Mouse (Mus musculus): ENCODE measurements around the gene Des.

Des gene

DNA sequence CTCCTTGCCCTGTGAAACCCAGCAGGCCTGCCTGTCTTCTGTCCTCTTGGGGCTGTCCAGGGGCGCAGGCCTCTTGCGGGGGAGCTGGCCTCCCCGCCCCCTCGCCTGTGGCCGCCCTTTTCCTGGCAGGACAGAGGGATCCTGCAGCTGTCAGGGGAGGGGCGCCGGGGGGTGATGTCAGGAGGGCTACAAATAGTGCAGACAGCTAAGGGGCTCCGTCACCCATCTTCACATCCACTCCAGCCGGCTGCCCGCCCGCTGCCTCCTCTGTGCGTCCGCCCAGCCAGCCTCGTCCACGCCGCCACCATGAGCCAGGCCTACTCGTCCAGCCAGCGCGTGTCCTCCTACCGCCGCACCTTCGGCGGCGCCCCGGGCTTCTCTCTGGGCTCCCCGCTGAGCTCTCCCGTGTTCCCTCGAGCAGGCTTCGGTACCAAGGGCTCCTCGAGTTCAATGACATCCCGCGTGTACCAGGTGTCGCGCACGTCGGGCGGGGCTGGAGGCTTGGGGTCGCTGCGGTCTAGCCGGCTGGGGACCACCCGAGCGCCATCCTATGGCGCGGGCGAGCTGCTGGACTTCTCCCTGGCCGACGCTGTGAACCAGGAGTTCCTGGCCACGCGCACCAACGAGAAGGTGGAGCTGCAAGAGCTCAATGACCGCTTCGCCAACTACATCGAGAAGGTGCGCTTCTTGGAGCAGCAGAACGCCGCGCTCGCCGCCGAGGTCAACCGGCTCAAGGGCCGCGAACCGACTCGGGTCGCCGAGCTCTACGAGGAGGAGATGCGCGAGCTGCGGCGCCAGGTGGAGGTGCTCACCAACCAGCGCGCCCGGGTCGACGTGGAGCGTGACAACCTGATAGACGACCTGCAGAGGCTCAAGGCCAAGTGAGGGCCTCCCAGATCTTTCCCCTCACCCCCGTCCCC, at the start of gene Des:
Gene Des, plus strand, starts transcription at position 218 of the 920 bp plus-strand sequence.
- DNase-seq (ENCODE audit: low read depth, low spot score): no peak

- no peak for DNase-seq (ENCODE audit: low read depth, low spot score)
Observed at GRCm38 (mm10) chr1:75311694-75312093, 48.4 kb upstream of the Des start.

- DNase-seq (ENCODE audit: low read depth, low spot score): no peak
Observed at GRCm38 (mm10) chr1:75315011-75315410, 45.1 kb upstream of the Des start.

DNA sequence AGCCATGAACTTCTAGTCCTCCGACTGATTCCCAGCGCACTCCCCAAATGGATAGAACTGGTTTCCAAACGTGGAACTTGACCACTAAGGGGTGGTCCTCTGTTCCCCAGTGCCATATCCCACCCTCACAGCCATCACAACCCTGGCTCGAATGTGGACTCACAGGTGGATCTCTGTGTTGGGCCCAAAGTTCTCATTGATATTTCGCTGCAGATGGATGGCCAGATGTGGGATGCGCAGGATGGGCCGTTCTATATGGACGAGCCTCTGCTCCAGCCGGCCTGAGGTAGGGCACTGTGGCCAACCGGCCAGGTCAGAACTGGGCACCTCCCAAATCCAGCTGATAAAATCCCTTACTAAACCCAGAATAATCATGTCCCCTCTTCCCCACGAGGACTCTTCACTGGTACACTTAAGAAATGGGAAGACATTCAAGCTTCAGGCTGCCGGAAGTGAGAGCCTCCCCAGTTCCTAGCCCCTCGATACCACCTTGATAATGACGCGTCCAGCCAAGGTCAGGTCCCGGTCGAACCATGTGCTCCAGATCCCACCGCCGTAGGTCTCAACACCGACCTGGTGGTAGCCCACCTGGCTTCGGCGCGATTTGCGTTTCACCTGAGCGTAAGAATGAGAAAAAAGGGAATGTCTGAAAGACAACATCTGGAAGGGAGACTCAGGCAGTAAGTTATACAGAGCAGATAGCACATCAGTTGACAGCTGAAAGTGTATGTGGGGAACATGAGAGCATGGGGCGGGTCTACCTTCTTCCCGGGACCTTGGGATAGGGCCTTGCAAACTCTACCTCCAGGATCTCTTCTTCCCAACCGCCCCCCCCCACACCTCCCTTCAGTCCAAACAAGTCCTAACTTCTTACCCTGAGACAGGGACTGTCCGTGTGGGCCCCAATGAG, 44.4 kb upstream of the Des start:
- no peak for DNase-seq (ENCODE audit: low read depth, low spot score)

DNA sequence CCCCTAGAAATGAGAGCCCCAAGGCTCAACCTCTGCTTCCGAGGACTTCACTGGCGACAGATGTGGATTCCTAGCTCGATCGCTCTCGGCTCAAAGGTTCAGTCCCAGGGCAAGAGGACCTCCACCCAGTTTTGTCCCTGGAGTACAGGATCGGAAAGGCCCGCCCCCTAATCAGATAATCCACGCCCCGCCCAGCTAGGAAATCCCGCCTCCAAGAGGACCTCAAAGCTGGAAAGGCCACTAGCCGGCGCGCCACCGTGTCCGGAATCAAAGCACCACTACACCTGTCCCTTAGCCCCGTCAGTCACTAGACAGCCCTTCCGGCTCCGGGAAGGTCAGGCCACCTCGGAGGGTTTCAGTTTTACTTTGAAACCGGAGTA, 43.3 kb upstream of the Des start:
- peak; percentile 70 for DNase-seq (ENCODE audit: low read depth, low spot score)

DNA sequence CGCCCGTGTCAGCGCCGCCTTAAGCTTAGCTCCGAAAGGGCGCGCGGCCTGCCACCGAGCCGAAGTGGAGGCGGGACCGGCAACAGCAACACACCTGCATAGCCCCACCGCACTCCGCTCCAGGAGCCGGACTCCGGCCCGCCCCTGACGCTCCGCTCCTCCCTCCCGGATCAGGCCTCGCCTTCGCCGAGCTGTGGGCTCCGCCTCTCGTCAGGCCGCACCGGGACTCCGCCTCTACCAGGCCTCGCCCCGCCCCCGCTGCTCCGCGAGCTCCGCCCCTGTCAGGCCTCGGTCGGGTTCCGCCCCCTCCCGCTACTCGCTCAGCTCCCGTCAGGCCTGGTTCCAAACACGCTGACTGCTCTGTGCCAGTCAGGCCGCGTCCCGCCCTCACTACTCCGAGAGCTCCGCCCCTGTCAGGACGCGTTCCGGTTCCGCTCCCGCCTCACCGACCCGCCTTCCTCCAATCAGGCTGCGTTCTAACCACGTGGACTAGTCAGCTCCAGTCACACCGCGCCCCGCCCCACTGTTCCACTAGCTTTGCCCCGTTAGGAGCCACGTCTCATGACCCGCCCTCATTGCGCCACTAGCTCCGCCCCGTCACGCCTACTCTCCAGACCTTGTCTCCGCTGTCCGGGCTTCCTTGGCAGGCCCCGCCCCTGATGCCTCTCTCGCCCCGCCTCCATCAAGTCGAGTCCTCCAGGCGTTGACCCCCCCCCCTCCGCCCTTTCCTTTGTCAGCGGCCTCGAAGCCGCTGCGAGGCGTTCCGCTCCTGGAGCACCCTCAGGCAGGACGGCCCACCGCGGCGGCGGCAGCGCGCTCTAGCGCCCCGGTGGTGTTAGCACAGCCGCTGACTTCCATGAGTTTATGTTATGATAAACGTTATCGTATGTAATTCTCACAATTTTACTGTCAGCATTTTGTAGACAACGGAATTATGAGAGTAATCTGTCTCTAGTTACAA, 42.6 kb upstream of the Des start, which contains the start of gene Dnpep:
Gene Dnpep, minus strand, starts transcription at position 750 of the 961 bp plus-strand sequence.
- peak; percentile 100 for DNase-seq (ENCODE audit: low read depth, low spot score)

DNA sequence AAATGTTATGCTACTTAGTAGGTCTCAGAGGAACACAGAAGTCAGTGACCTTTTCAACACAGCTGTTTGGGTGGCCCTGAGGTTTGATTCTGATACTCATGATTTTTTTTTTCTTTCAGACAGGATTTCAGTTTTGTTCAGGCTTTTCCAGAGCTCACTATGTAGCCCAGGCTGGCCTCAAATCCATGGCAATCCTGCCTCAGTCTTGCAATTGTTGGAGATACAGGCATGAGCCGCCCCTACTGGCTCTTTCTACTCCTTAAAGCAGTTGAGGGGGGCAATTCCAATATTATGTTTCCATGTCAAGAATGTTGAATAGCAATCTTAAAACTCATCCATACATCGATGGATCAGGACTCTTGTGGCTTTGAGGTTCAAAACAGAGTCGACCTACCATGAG, 41.8 kb upstream of the Des start:
- no peak for DNase-seq (ENCODE audit: low read depth, low spot score)

DNA sequence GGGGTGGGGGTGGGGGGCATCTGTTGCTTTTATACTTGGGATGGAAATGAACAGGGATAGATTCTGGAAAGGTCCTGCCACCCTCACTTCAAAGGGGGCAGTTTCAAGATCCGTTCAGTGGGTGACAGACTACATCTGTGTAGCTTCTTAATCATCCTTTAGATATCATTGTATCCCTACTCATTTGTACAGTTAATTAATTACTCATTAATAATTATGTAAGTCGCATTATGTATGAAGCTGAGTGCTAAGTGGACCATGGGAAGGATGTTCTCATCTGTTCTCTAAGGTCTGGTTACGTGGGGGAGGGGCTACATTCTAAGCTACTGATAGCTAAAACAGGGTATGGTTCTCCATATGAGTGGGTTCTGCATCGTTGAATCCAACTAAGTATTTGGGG, 41.4 kb upstream of the Des start:
- DNase-seq (ENCODE audit: low read depth, low spot score): no peak

- DNase-seq (ENCODE audit: low read depth, low spot score): no peak
Observed at GRCm38 (mm10) chr1:75319166-75319565, 41.0 kb upstream of the Des start.

DNA sequence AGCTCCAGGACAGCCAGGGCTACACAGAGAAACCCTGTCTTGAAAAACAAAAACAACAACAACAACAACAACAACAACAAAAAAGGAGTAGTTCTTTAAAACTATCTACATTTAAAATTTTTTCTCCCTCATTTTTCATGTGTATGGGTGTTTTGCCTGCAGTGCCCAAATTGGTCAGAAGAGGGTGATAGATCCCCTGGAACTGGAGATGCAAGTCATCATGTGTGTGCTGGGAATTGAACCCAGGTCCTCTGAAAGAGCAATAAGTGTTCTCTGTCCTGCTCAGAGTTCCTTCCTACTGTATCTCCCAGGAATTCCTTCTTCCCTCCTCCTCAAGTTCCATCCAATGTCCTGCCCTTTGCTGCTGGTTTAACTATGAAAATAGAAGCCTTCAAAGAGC, 32.7 kb upstream of the Des start:
- DNase-seq (ENCODE audit: low read depth, low spot score): no peak

GRCm38 (mm10) chr1:75331271-75331670, 28.9 kb upstream of the Des start:
- DNase-seq (ENCODE audit: low read depth, low spot score): no peak

- DNase-seq (ENCODE audit: low read depth, low spot score): no peak
Observed at GRCm38 (mm10) chr1:75336461-75336860, 23.7 kb upstream of the Des start.

- no peak for DNase-seq (ENCODE audit: low read depth, low spot score)
Observed at GRCm38 (mm10) chr1:75337097-75337496, 23.0 kb upstream of the Des start.

DNA sequence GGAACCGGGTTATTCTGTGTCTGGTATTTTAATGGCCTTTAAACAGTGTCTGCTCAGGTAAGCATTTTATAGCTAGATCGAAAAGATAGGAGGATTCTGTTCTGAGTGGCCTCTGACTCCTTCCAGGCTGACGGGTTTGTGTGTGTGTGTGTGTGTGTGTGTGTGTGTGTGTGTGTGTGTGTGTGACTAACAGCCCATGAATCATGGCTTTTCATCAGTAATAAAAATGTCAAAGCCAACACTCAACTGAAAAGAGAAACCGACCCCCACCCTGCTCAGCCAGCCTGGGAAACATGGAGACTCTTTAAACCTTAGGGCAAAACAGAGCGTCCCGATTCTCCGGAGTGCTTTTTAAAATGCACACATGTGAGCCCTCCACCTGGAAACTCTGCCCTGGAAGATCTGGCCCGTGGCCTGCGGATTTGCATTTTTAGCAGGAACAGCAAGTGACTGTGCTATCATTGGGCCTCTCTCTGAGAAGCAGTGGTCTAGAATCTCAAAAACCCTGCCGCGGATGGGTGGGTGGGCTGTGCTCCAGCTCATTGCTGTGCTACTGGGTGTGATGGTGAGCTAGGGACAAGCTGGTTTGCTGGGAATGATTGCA, 21.9 kb upstream of the Des start:
- no peak for DNase-seq (ENCODE audit: low read depth, low spot score)

DNA sequence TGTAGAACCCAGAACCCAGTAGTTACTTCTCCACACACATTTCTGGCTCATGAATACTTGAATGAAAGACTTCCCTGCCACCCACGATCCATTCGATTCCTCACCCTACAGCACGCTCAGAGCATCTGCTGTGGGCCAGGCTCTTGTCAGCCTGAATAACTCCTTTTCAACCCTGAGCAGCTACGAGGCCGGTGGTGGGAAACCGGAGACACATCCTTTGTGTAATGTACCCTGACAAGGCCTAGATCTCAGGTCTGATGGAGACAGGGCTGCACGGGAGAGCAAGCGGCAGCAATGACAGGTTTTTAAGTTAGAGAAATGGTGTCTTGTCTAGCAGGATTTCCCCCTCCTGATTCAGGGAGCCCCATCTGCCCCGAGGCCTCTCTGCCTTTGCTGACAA, 20.8 kb upstream of the Des start:
- DNase-seq (ENCODE audit: low read depth, low spot score): no peak

GRCm38 (mm10) chr1:75340519-75340918, 19.6 kb upstream of the Des start:
- DNase-seq (ENCODE audit: low read depth, low spot score): no peak

- no peak for DNase-seq (ENCODE audit: low read depth, low spot score)
Observed at GRCm38 (mm10) chr1:75342874-75343416, 17.2 kb upstream of the Des start.

DNA sequence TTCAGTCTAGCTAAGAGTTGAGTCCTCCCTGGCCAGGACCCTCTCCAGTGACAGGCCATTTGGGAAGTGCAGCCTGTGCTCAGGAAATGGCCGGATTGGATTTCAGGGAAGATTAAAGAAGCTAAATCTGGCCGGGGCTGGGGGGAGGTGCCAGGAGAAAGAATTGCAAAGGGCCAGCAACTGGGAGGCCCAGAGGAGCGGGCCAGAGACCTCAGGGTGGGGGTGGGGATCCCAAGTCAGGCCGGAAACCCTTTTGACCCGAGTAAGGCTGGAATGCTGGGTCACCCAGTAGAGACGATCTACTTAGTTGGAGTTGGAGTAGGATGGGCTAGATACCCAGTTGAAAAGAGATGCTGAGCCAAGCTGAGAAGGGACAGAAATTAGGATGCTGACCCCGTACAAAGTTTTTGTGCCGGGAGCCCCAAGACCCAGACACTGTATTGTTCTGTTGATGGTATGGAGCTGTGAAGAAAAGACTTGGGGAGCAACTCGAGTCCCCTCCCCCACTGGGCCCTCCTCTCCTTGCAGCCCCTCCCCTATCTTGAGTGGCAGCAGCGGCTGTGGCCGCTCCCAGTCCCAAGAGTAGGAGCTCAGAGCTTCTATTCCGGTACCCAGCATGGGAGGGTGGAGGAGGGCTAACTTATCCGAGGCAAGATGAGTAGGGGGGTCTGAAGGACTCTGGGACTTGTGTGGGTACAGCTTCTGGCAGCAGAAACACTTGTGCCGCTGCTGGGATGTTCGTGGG, 15.7 kb upstream of the Des start:
- DNase-seq (ENCODE audit: low read depth, low spot score): no peak

DNA sequence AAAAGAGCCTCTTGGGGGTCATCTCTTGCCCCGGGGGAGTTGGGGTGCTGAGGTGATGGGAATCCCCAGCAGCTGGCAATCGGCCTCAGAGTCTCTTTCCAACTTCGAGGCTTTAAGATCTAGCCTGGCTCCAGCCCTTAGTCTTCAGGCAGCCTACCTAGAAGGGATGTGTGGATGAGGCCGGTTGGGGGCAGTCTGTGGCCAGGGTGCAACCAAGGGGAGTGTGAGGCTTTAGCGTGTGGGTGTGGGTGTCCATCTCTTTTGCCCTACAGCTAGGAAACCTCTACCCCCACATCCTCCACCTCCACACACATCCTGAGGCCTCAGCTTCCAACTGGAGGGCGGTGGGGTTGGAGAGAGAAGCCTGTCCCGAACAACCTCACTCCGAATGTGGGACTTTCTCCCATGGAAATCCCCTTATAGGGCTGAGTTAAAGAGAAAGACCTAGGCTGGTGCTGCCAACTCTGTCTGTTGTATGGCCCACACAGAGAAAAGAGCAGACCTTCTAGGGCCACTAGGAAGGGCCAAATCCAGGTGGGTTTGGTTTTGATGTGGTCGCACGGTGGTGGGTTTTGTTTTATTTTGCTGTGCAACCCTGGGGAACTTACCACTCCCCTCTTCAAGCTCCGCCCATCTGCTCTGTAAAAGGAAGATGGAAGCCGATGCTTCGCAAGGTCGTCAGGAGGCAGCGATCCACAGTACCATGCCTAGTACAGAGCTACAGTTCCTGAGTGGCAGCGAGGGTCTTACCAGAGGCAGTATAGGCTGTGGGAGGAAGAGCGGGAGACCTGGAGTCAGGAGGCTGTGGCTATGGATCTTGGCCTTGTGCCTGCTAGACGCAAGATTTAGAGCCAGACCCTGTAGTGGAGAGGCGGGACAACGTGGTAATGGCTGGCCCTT, 14.8 kb upstream of the Des start:
- DNase-seq (ENCODE audit: low read depth, low spot score): no peak
